Mouse (Mus musculus) erythroblast, embryonic 14.5 days (primary cell): Measurements from ENCODE around the gene Rnf121. TPM values are rescaled to one million over a fixed set of nuclear protein-coding genes. Genes with fewer than 3 reads are reported as not detected.

Experiments used
- H3K27me3 ChIP-seq: 2 replicates; pipeline ENCODE4 v1.6.1; 2012; ENCODE audit warnings: inconsistent platforms; ENCODE audit not compliant: control insufficient read depth
- H3K36me3 ChIP-seq: 2 replicates; pipeline ENCODE4 v1.6.1; 2012; ENCODE audit warnings: mild to moderate bottlenecking, inconsistent platforms; ENCODE audit not compliant: control insufficient read depth
- H3K4me1 ChIP-seq: 2 replicates; pipeline ENCODE4 v1.6.1; 2012; ENCODE audit warnings: inconsistent platforms; ENCODE audit not compliant: control insufficient read depth
- H3K4me3 ChIP-seq: replicated peaks from 2 replicates; pipeline ENCODE3; 2012; ENCODE audit warnings: moderate library complexity, mild to moderate bottlenecking, inconsistent platforms
- H3K9me3 ChIP-seq: 2 replicates; pipeline ENCODE4 v1.6.1; 2012; ENCODE audit warnings: low read length, inconsistent platforms, mixed read lengths; ENCODE audit not compliant: control insufficient read depth
- GATA1 ChIP-seq: IDR thresholded peaks from 2 replicates; pipeline ENCODE4 v1.6.1; 2012; ENCODE audit warnings: low read length, inconsistent platforms, mixed read lengths
- TAL1 ChIP-seq: IDR thresholded peaks from 3 replicates; pipeline ENCODE4 v1.6.1; 2012; ENCODE audit warnings: low read length, inconsistent platforms, mixed read lengths
- polyA plus RNA-seq: library from polyadenylated mRNA; stranded (reverse); fragments of >175 nt; gene quantifications from 2 replicates; pipeline ENCODE4 v1.2.3, GENCODE M21; 2012

Rnf121 gene
- 0.12 and 0.34 TPM in 2 replicates for polyA plus RNA-seq

- H3K9me3 ChIP-seq, result no peaks in the 10 kb centered on the region
- TF ChIP-seq TAL1, result no peak
- TF ChIP-seq GATA1, result no peak
- peaks cover 27% of the 10 kb centered on the region for H3K36me3 ChIP-seq
- peaks cover 52% of the 10 kb centered on the region for H3K4me1 ChIP-seq
- peak within 1 kb of the TSS; percentile 86 for H3K4me3 ChIP-seq
- H3K27me3 ChIP-seq, result no peaks in the 10 kb centered on the region
Measured at GRCm38 (mm10) chr7:102065046-102065891, at the start of gene Rnf121, which contains the start of the genes Xndc1 and Xntrpc. Gene Rnf121 (minus strand): TSS chr7:102065469. Gene Xndc1 (plus strand): TSS chr7:102065511. Gene Xntrpc (plus strand): TSS chr7:102065713.

- no peak for TF ChIP-seq TAL1
- TF ChIP-seq GATA1, result no peak
- Histone ChIP-seq H3K9me3 (no peaks in the 10 kb centered on the region), H3K4me1 (peaks cover 12% of the 10 kb centered on the region), H3K4me3 (no peak overlapping the region), H3K27me3 (peaks cover 6% of the 10 kb centered on the region), H3K36me3 (peaks cover under 1% of the 10 kb centered on the region)
Measured at GRCm38 (mm10) chr7:102113151-102113729, 48.0 kb upstream of the Rnf121 start.

GRCm38 (mm10) chr7:102109746-102110145 lies 44.5 kb upstream of the Rnf121 start:
- Histone ChIP-seq H3K36me3 (no peaks in the 10 kb centered on the region), H3K9me3 (no peaks in the 10 kb centered on the region), H3K4me3 (no peak overlapping the region), H3K4me1 (peaks cover 20% of the 10 kb centered on the region), H3K27me3 (peaks cover 9% of the 10 kb centered on the region)
- no peak for TF ChIP-seq TAL1
- no peak for TF ChIP-seq GATA1

GRCm38 (mm10) chr7:102109171-102109570 lies 43.9 kb upstream of the Rnf121 start, which contains the start of gene Art5:
Gene Art5 (minus strand): TSS chr7:102109489.
- Histone ChIP-seq H3K4me1 (peaks cover 23% of the 10 kb centered on the region), H3K4me3 (no peak within 1 kb of the TSS), H3K9me3 (no peaks in the 10 kb centered on the region), H3K27me3 (peaks cover 9% of the 10 kb centered on the region), H3K36me3 (no peaks in the 10 kb centered on the region)
- TF ChIP-seq GATA1 (no peak), TAL1 (no peak)

- no peaks in the 10 kb centered on the region for H3K36me3 ChIP-seq
- H3K4me1 ChIP-seq, result peaks cover 23% of the 10 kb centered on the region
- no peaks in the 10 kb centered on the region for H3K9me3 ChIP-seq
- H3K27me3 ChIP-seq, result peaks cover 7% of the 10 kb centered on the region
- TF ChIP-seq GATA1, result no peak
- TF ChIP-seq TAL1, result no peak
- no peak overlapping the region for H3K4me3 ChIP-seq
Measured at GRCm38 (mm10) chr7:102108206-102108605, 42.9 kb upstream of the Rnf121 start.

- H3K36me3 ChIP-seq, result no peaks in the 10 kb centered on the region
- no peaks in the 10 kb centered on the region for H3K9me3 ChIP-seq
- H3K27me3 ChIP-seq, result peaks cover 3% of the 10 kb centered on the region; the same call in 1 of the 2 replicates
- TF ChIP-seq GATA1, result no peak
- TF ChIP-seq TAL1, result no peak
- H3K4me1 ChIP-seq, result peaks cover 32% of the 10 kb centered on the region
- peak overlapping the region; percentile 30 for H3K4me3 ChIP-seq
Measured at GRCm38 (mm10) chr7:102106700-102107141, 41.5 kb upstream of the Rnf121 start.

GRCm38 (mm10) chr7:102104126-102104525 lies 38.9 kb upstream of the Rnf121 start:
- no peak overlapping the region for H3K4me3 ChIP-seq
- no peaks in the 10 kb centered on the region for H3K9me3 ChIP-seq
- TF ChIP-seq GATA1 (no peak), TAL1 (no peak)
- peaks cover 13% of the 10 kb centered on the region for H3K27me3 ChIP-seq
- peaks cover 47% of the 10 kb centered on the region for H3K4me1 ChIP-seq
- no peaks in the 10 kb centered on the region for H3K36me3 ChIP-seq

- H3K9me3 ChIP-seq, result no peaks in the 10 kb centered on the region
- peaks cover 18% of the 10 kb centered on the region for H3K27me3 ChIP-seq
- peaks cover 47% of the 10 kb centered on the region for H3K4me1 ChIP-seq
- H3K4me3 ChIP-seq, result no peak overlapping the region
- no peak for TF ChIP-seq GATA1
- TF ChIP-seq TAL1, result no peak
- H3K36me3 ChIP-seq, result no peaks in the 10 kb centered on the region
Measured at GRCm38 (mm10) chr7:102103555-102103954, 38.3 kb upstream of the Rnf121 start.

GRCm38 (mm10) chr7:102102696-102103095 lies 37.4 kb upstream of the Rnf121 start:
- Histone ChIP-seq H3K4me1 (peaks cover 47% of the 10 kb centered on the region), H3K27me3 (peaks cover 26% of the 10 kb centered on the region), H3K9me3 (no peaks in the 10 kb centered on the region), H3K36me3 (no peaks in the 10 kb centered on the region), H3K4me3 (no peak overlapping the region)
- TF ChIP-seq TAL1, result no peak
- no peak for TF ChIP-seq GATA1
